Mouse (Mus musculus): ENCODE results near the gene Slc6a14.

Gene Slc6a14

GRCm38 (mm10) chrX:21714829-21715228 lies at the start of gene Slc6a14:
Gene Slc6a14, plus strand, starts transcription at chrX:21714896.
- DNase-seq: peak in 1 of 2 experiments; percentile 1

GRCm38 (mm10) chrX:21670896-21671295 lies 43.8 kb upstream of the Slc6a14 start:
- DNase-seq: peak; percentile 1 to 2

DNA sequence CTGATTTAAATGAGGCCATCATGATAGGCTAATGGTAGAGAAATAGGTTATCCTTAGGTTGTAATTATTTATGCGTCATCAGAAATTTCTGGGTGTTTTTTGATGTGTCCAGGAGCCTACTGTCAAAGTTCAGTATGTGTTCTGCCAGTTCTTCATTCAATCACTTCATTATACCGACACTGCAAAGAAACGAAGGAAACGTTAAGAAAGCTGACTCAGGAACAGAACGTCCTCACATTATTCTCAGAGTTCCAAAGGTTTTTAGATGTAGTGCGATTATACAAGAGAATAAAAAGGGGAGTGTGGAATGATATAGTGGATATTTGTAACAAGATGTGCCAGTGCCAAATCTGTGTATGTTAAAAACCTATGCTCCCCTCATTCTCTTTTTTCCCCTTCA lies 19.5 kb upstream of the Slc6a14 start:
- DNase-seq: no peak

- no peak for DNase-seq
Observed at GRCm38 (mm10) chrX:21695687-21696086, 19.0 kb upstream of the Slc6a14 start.

GRCm38 (mm10) chrX:21701646-21702045 lies 13.1 kb upstream of the Slc6a14 start:
- DNase-seq: no peak

GRCm38 (mm10) chrX:21704470-21704869 lies 10.2 kb upstream of the Slc6a14 start:
- DNase-seq: no peak

DNA sequence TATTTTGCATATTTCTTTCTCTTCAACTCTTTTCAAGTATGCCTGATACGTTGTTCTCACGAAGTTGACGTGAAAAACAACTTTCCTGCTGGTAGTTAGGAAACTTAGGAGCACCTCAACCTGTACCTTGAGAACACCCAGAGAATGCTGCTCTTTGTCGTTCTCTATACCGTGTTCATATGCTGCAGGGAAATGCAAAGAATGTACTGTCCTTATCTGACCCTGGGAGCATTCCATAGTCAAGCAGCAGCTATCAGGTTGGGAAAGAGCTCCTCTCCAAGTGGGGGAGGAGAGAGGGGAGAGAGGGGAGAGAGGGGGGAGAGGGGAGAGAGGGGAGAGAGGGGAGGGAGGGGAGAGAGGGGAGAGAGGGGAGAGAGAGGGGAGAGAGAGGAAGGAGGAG lies 597 bp downstream of the Slc6a14 start:
- no peak for DNase-seq

DNA sequence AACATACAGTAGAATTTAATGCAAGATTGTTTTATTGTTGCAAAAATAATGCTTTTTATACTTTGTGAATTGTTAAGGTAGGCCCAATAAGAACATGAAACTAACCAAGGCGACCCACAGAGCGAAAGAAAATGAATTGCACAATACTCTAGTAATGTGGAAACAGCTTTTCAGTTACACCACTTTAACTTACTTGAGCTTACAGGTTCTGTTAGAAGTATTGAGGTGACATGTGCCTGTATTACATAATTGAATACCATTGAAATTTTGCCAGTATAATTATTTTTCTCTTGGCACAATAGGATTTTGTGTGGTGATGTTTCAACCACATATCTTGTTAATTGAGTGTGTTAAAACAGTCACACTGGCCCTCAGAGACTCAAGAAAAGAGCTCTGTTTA lies 2.2 kb downstream of the Slc6a14 start:
- no peak for DNase-seq

DNA sequence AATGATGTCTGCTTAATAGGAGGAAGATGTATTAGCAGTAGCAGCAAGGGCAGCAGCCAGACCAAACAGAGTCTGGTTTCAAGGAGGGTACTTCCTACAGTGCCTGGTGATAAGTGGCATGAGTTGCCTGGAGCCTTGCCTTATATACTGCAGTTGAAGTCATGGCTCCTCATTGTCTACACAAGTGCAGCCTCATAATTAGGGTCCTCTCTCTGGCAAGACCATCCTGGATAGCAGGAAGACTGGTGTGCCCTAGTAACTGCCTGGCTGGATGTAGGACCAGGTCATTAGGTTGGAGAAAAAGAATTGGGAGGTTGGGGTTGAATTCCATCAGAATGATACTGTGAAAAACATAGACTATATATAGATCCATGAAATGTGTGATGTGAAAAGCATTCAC lies 30.3 kb downstream of the Slc6a14 start, which contains the start of gene Gm28269:
Gm28269 (minus strand) TSS at position 101 of the 400 bp plus-strand sequence.
- no peak for DNase-seq
